Mouse (Mus musculus) T-helper 17 cell (primary cell): ENCODE results near the gene Yju2.
"Not testable (repeated sequence)": the region's sequence is repeated elsewhere in the genome, so short reads cannot be mapped to it uniquely, and the experiment has no call there.

Experiments used
- in situ Hi-C, 2 experiments: fragments of 300-600 bp; cut with MboI, MseI; formaldehyde crosslinking; loops; 1 replicate in 1 of 2; 2 replicates in 1 of 2; pipeline ENCODE4 v1.15.1; 2025; ENCODE audit warnings: high pct_unique_total_duplicates in 2 of 2

Yju2 gene

GRCm38 (mm10) chr17:55958918-55959728 is at the start of gene Yju2:
Gene Yju2 (plus strand): TSS chr17:55959099.
- in situ Hi-C loops, result no loop called here

GRCm38 (mm10) chr17:55931553-55932502 is 27.1 kb upstream of the Yju2 start:
- in situ Hi-C loops, result loop anchor here (5.0 kb wide), 2 partner anchors 40 to 55 kb away; partner anchors contain the start of genes Zfp119a (in 1 of the 2) and Zfp959 (in 1 of the 2)

GRCm38 (mm10) chr17:55932635-55933034 is 26.3 kb upstream of the Yju2 start:
- in situ Hi-C loops, result loop anchor here (5.0 kb wide), 2 partner anchors 40 to 55 kb away; partner anchors contain the start of genes Zfp119a (in 1 of the 2) and Zfp959 (in 1 of the 2)

GRCm38 (mm10) chr17:55933191-55933590 is 25.7 kb upstream of the Yju2 start:
- in situ Hi-C loops, result loop anchor here (5.0 kb wide), 2 partner anchors 41 to 56 kb away; partner anchors contain the start of genes Zfp119a (in 1 of the 2) and Zfp959 (in 1 of the 2)

- in situ Hi-C loops, result not testable (repeated sequence)
Observed at GRCm38 (mm10) chr17:55944387-55944865, 14.5 kb upstream of the Yju2 start.

GRCm38 (mm10) chr17:55944866-55945682 is 13.8 kb upstream of the Yju2 start:
- in situ Hi-C loops, result loop anchor here in 1 of 2 experiments (5.0 kb wide), 1 partner anchor 53 kb away; the partner anchor contains the start of gene Zfp959

- in situ Hi-C loops, result loop anchor here in 1 of 2 experiments (5.0 kb wide), 1 partner anchor 53 kb away; the partner anchor contains the start of gene Zfp959
Observed at GRCm38 (mm10) chr17:55945696-55946095, 13.2 kb upstream of the Yju2 start.

GRCm38 (mm10) chr17:55948647-55949046 is 10.3 kb upstream of the Yju2 start:
- in situ Hi-C loops, result loop anchor here in 1 of 2 experiments (5.0 kb wide), 1 partner anchor 56 kb away; the partner anchor contains the start of gene Zfp959

GRCm38 (mm10) chr17:55949400-55949799 is 9.5 kb upstream of the Yju2 start, which contains the start of gene Zfp119b:
Gene Zfp119b (minus strand): TSS chr17:55949500.
- in situ Hi-C loops, result loop anchor here in 1 of 2 experiments (5.0 kb wide), 1 partner anchor 57 kb away; the partner anchor contains the start of gene Zfp959

GRCm38 (mm10) chr17:55950601-55951000 is 8.3 kb upstream of the Yju2 start:
- in situ Hi-C loops, result no loop called here

- in situ Hi-C loops, result no loop called here
Observed at GRCm38 (mm10) chr17:55952041-55952440, 6.9 kb upstream of the Yju2 start.

- in situ Hi-C loops, result no loop called here
Observed at GRCm38 (mm10) chr17:55952447-55953027, 6.4 kb upstream of the Yju2 start, which contains the start of gene Ebi3. Gene Ebi3 (plus strand): TSS chr17:55952640.

- in situ Hi-C loops, result no loop called here
Observed at GRCm38 (mm10) chr17:55953751-55954150, 5.1 kb upstream of the Yju2 start.

GRCm38 (mm10) chr17:55954229-55954628 is 4.7 kb upstream of the Yju2 start:
- in situ Hi-C loops, result no loop called here

GRCm38 (mm10) chr17:55956129-55956528 is 2.8 kb upstream of the Yju2 start:
- in situ Hi-C loops, result no loop called here

GRCm38 (mm10) chr17:55956591-55956990 is 2.3 kb upstream of the Yju2 start:
- in situ Hi-C loops, result no loop called here

- in situ Hi-C loops, result no loop called here
Observed at GRCm38 (mm10) chr17:55957168-55957567, 1.7 kb upstream of the Yju2 start.

GRCm38 (mm10) chr17:55957726-55958583 is 944 bp upstream of the Yju2 start:
- in situ Hi-C loops, result no loop called here

- in situ Hi-C loops, result no loop called here
Observed at GRCm38 (mm10) chr17:55958584-55958886, 364 bp upstream of the Yju2 start.
